Mouse (Mus musculus) liver, embryonic 15.5 days (tissue): ENCODE data around the gene Sf3b6. TPM values are rescaled to one million over a fixed set of nuclear protein-coding genes. Genes with fewer than 3 reads are reported as not detected.

Experiments
- ATAC-seq: fragments of 200-750 bp; cut with Nextera tagmentation; 2 replicates; pipeline ENCODE4 v1.8.0; 2017; ENCODE audit warnings: moderate number of reproducible peaks, mild to moderate bottlenecking, moderate library complexity; ENCODE audit not compliant: insufficient read depth
- H3K27ac ChIP-seq: fragments of 300-500 bp; sonication (generic); replicated peaks from 2 replicates; pipeline ENCODE4 v1.5.1; 2015; ENCODE audit warnings: mild to moderate bottlenecking, inconsistent platforms
- H3K27me3 ChIP-seq: fragments of 300-500 bp; sonication (generic); 2 replicates; pipeline ENCODE4 v1.6.1; 2015; ENCODE audit warnings: mild to moderate bottlenecking, inconsistent platforms
- H3K36me3 ChIP-seq: fragments of 300-500 bp; sonication (generic); replicated peaks from 2 replicates; pipeline ENCODE4 v1.6.1; 2015; ENCODE audit warnings: moderate library complexity, mild to moderate bottlenecking, inconsistent platforms
- H3K4me1 ChIP-seq: fragments of 300-500 bp; sonication (generic); replicated peaks from 2 replicates; pipeline ENCODE4 v1.6.1; 2015; ENCODE audit warnings: inconsistent platforms
- H3K4me2 ChIP-seq: fragments of 300-500 bp; sonication (generic); 2 replicates; pipeline ENCODE4 v1.6.1; 2015; ENCODE audit warnings: moderate library complexity, mild to moderate bottlenecking, inconsistent platforms
- H3K4me3 ChIP-seq: fragments of 300-500 bp; sonication (generic); replicated peaks from 2 replicates; pipeline ENCODE4 v1.5.1; 2015; ENCODE audit warnings: mild to moderate bottlenecking, inconsistent platforms
- H3K9ac ChIP-seq: fragments of 300-500 bp; sonication (generic); 2 replicates; pipeline ENCODE4 v1.6.1; 2015; ENCODE audit warnings: moderate library complexity, mild to moderate bottlenecking, inconsistent platforms
- H3K9me3 ChIP-seq: fragments of 300-500 bp; sonication (generic); replicated peaks from 2 replicates; pipeline ENCODE4 v1.6.1; 2016; ENCODE audit warnings: inconsistent platforms
- WGBS: fragments of 180-500 bp; shearing (Covaris S2); methylation state at CpG from one replicate; pipeline ENCODE4 v1.1.7; 2015; ENCODE audit warnings: mixed read lengths; ENCODE audit not compliant: insufficient replicate concordance; 5-methylcytosine and 5-hydroxymethylcytosine counted together
- polyA plus RNA-seq: library from polyadenylated mRNA; unstranded; fragments of >200 nt; fragmentation: Nextera tagmentation; extraction: Ambion mirVana; gene quantifications from 2 replicates; pipeline ENCODE4 v1.2.1, GENCODE M21; 2015

Sf3b6 gene
- polyA plus RNA-seq, 1 experiment from 2014 or later = 89.1 TPM

DNA sequence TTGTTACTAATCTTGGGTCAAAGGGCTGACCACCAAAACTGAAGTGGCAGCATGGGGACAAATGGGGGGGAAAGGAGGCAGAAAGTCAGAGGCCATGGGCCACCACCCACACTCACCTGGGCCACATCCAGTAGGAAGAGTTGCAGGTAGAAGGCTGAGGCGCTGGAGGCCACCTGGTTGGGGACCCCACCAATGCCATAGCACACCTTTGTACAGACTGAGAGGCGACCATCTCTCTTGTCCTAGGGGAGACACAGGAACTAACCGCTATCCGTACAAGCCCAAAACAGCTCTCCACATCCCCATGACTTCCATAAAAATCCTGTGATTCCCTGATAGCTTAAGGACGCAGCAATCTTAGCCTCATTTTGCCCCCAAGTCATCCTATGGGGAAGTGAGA is 53.9 kb downstream of the Sf3b6 start:
- H3K9me3 ChIP-seq = no peaks in the 10 kb centered on the region
- 85% methylated on average over 5 of the region's 5 CpGs for WGBS
- peak overlapping the region; percentile 79 for H3K4me2 ChIP-seq
- H3K27ac ChIP-seq = peak overlapping the region; percentile 98
- ATAC-seq = no peak
- H3K9ac ChIP-seq = 0 out of 2 replicates have a peak overlapping the region, but pooled peaks have one; percentile 77
- H3K4me3 ChIP-seq = peak overlapping the region; percentile 63
- peaks cover 60% of the 10 kb centered on the region for H3K36me3 ChIP-seq
- H3K27me3 ChIP-seq = no peaks in the 10 kb centered on the region
- peaks cover 57% of the 10 kb centered on the region for H3K4me1 ChIP-seq

DNA sequence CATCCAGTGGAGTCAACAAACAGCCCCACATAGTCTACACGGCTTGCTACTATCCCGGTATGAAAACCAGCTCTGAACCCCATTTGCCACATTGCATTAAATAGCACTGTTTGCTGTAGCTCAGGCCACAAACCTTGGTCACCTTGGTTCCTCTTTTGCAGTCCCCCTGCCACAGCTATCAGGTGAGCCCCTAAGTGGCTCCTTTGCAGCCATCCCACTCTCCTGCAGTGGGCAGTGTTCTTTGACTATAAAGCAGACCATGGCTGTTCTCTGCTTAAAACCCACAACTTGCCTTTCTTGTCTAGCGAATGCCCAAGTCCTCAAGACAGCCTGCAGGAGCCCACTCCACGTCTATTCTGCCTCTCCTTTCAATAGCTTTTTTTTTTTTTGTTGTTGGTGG is 54.9 kb downstream of the Sf3b6 start:
- Histone ChIP-seq H3K9ac (peak overlapping the region; percentile 77), H3K4me2 (peak overlapping the region; percentile 79), H3K9me3 (no peaks in the 10 kb centered on the region), H3K36me3 (peaks cover 50% of the 10 kb centered on the region), H3K4me3 (peak overlapping the region; percentile 63), H3K4me1 (peaks cover 57% of the 10 kb centered on the region), H3K27ac (peak overlapping the region; percentile 98), H3K27me3 (no peaks in the 10 kb centered on the region)
- ATAC-seq = peak; percentile 18; the same call in 1 of the 2 replicates
- 35% methylated on average over 4 of the region's 4 CpGs for WGBS

DNA sequence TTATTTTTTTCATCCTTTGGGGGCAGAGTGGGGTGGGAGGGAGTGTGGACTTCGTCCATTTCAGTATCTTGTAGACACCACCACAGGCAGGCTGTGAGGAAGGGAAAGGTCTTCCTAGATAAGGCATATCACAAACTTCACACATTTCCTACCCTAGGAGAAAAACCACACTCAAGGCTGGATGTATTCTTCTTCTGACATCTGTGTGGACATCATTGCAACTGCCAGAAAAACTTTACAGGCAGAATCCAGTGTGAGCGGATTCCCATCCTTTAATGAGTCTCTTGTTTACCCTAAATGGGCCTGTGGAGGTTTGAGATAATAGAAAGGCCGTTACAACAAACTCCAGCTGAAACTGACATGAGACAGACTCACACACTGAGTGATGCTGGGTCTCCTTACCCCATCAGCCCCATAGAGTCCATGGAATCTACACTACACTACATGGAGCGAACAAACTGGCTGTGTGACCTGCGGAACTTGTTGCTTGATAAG is 55.7 kb downstream of the Sf3b6 start:
- H3K4me3 ChIP-seq = peak overlapping the region; percentile 63
- peak overlapping the region; percentile 79 for H3K4me2 ChIP-seq
- ATAC-seq = peak; percentile 88
- peak overlapping the region; percentile 77 for H3K9ac ChIP-seq
- H3K36me3 ChIP-seq = peaks cover 42% of the 10 kb centered on the region
- 22% methylated on average over 5 of the region's 5 CpGs for WGBS
- no peaks in the 10 kb centered on the region for H3K9me3 ChIP-seq
- H3K27ac ChIP-seq = peak overlapping the region; percentile 98
- peaks cover 57% of the 10 kb centered on the region for H3K4me1 ChIP-seq
- H3K27me3 ChIP-seq = no peaks in the 10 kb centered on the region

DNA sequence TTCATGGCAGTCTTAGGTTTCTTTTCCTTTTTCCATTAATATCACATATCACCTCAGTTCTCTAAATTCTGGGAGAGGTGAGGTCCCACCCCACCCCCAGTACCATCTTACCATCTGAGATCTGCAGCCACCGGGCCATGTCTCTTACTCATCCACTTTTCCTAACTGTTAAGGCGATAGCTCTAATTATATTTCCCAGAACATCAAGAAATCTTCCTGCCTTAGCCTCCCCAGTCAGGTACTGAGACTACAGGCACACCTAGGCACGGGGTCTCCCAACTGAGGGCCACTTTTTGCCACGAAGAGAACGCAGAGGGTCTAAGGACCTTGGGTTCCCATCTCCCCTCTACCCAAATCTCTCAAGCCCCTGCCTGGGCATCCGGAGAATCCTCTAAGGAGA is 56.2 kb downstream of the Sf3b6 start:
- WGBS = 24% methylated on average over 6 of the region's 6 CpGs
- H3K4me1 ChIP-seq = peaks cover 61% of the 10 kb centered on the region

DNA sequence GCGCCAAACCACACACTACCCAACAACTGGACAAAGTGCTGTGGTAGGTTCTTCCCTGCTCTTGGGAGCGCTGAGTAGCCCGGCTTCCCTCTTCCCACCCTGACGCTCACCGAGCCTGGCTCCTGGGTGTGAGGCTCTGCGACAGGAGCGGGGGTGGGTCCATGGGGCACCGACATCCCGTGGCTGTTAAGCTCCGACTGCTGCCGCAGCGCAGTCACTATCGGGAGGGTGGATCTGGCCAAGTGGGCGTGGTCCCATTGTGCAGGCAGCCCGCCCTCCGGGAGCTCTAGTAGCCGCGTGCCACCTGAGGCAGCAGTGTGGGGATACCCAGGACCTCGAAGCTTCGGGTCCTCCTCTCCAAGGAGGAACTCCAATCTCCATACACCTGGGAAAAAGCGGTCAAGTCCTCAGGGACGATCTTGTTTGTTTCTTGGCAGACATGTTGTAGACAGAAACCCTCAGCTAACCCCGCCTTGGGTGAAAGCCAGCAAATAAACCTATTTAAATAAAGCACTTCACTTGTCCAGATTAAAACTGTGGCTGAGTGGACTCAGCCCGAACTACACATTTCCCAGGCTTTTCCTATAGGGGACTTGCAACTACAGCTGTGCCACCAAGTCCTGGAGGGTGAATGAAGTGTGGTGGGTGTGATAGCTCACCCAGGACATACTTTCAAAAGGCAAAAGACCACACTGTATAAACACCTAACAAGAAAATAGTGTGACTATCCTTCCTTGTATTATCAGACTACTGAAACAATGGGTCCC is 57.0 kb downstream of the Sf3b6 start, which contains the start of gene Mfsd2b:
TSS of gene Mfsd2b (minus strand) at position 199 of the 767 bp plus-strand sequence.
- Histone ChIP-seq H3K4me2 (peak within 1 kb of the TSS; percentile 79), H3K27me3 (no peaks in the 10 kb centered on the region), H3K36me3 (peaks cover 41% of the 10 kb centered on the region), H3K4me1 (peaks cover 54% of the 10 kb centered on the region), H3K27ac (peak within 1 kb of the TSS; percentile 98), H3K9me3 (no peaks in the 10 kb centered on the region), H3K4me3 (peak within 1 kb of the TSS; percentile 63), H3K9ac (peak within 1 kb of the TSS; percentile 77)
- WGBS = 1% methylated on average over 24 of the region's 24 CpGs
- ATAC-seq = peak; percentile 82

More for the DNA sequence above, 56.2 kb downstream of the Sf3b6 start:
- peaks cover 42% of the 10 kb centered on the region for H3K36me3 ChIP-seq
- no peaks in the 10 kb centered on the region for H3K27me3 ChIP-seq
- peak overlapping the region; percentile 63 for H3K4me3 ChIP-seq
- H3K4me2 ChIP-seq = peak overlapping the region; percentile 79
- peak; percentile 13 for ATAC-seq
- H3K9ac ChIP-seq = peak overlapping the region; percentile 77
- H3K27ac ChIP-seq = peak overlapping the region; percentile 98
- H3K9me3 ChIP-seq = no peaks in the 10 kb centered on the region

DNA sequence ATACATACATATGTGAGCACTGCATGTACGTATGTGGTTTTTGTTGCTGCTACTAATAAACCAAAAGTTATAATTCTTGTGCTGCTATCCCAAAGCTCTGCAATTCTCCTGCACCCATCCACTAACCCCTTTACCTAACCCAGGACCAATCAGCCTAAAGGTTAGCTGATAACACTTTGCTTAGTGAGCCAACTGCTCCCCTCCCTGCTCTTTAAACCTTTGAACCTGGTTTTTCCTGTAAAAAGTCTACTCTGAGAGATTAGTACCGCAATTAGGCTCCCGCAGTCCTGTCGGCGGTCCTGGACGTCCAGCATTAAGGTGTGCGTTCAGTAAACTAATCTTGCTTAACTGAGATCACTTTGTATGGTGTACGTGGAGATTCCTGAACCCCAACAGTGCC is 58.3 kb downstream of the Sf3b6 start:
- H3K4me2 ChIP-seq = 0 out of 2 replicates have a peak overlapping the region, but pooled peaks have one; percentile 4
- peaks cover 40% of the 10 kb centered on the region for H3K36me3 ChIP-seq
- no peaks in the 10 kb centered on the region for H3K27me3 ChIP-seq
- WGBS = 66% methylated on average over 8 of the region's 8 CpGs
- ATAC-seq = no peak
- no peak overlapping the region for H3K4me3 ChIP-seq
- no peak overlapping the region; the same call in 1 of the 2 replicates for H3K27ac ChIP-seq
- no peak overlapping the region for H3K9ac ChIP-seq
- no peaks in the 10 kb centered on the region for H3K9me3 ChIP-seq
- H3K4me1 ChIP-seq = peaks cover 42% of the 10 kb centered on the region

Other genes starting within 250 kb of the Sf3b6 start
- gene Itsn2, start 224.9 kb upstream of the Sf3b6 start, polyA plus RNA-seq = 19.9 and 20.5 TPM in 2 replicates
- gene Gm3625, start 224.6 kb upstream of the Sf3b6 start, polyA plus RNA-seq = not detected in 2 replicates
- 0.08 TPM in 1 of 2 replicates, not detected in the other for gene Fam228a, start 79.1 kb upstream of the Sf3b6 start, polyA plus RNA-seq
- gene Pfn4, start 48.5 kb upstream of the Sf3b6 start, polyA plus RNA-seq = 0.46 and 0.50 TPM in 2 replicates
- 0.53 and 0.55 TPM in 2 replicates for gene Fam228b, start 48.3 kb upstream of the Sf3b6 start, polyA plus RNA-seq
- 3.2 and 3.6 TPM in 2 replicates for gene Fkbp1b, start 24.0 kb downstream of the Sf3b6 start, polyA plus RNA-seq
- 8.2 and 9.4 TPM in 2 replicates for gene Wdcp, start 25.8 kb downstream of the Sf3b6 start, polyA plus RNA-seq
- 62.9 and 69.5 TPM in 2 replicates for gene Mfsd2b, start 56.8 kb downstream of the Sf3b6 start, polyA plus RNA-seq
- gene Ubxn2a, start 90.2 kb downstream of the Sf3b6 start, polyA plus RNA-seq = 24.9 and 26.9 TPM in 2 replicates
- 5.0 and 6.0 TPM in 2 replicates for gene Atad2b, start 99.8 kb downstream of the Sf3b6 start, polyA plus RNA-seq